Mouse (Mus musculus) CD4-positive, CD25-positive, alpha-beta regulatory T cell, adult 4 months (primary cell): ENCODE data around the gene Arhgdib. TPM values are rescaled to one million over a fixed set of nuclear protein-coding genes. Genes with fewer than 3 reads are reported as not detected.

Experiments
- ATAC-seq: one replicate; pipeline ENCODE4 v1.8.0; 2017
- polyA plus RNA-seq, 2 experiments: library from polyadenylated mRNA; unstranded; fragments of 100-300 nt; shearing (Covaris generic); gene quantifications; one replicate each; pipeline ENCODE4 v1.2.1; 2017

The Arhgdib gene
- polyA plus RNA-seq, 2 experiments from 2014 or later, result 2,618 to 2,837 TPM

GRCm38 (mm10) chr6:136947716-136948115 lies 6.0 kb upstream of the Arhgdib start:
- no peak for ATAC-seq

- ATAC-seq, result peak; percentile 84
These were observed 5.2 kb upstream of the Arhgdib start for GRCm38 (mm10) chr6:136946943-136947342.

GRCm38 (mm10) chr6:136946241-136946640 lies 4.5 kb upstream of the Arhgdib start:
- no peak for ATAC-seq

- ATAC-seq, result peak; percentile 5
These were observed 2.8 kb upstream of the Arhgdib start for GRCm38 (mm10) chr6:136944511-136944910.

GRCm38 (mm10) chr6:136943392-136943791 lies 1.7 kb upstream of the Arhgdib start:
- no peak for ATAC-seq

- ATAC-seq, result no peak
These were observed 581 bp upstream of the Arhgdib start for GRCm38 (mm10) chr6:136942280-136942679.

- peak; percentile 16 for ATAC-seq
These were observed 1.3 kb downstream of the Arhgdib start for GRCm38 (mm10) chr6:136940188-136940960.

- ATAC-seq, result no peak
These were observed 2.1 kb downstream of the Arhgdib start for GRCm38 (mm10) chr6:136939326-136940187.

GRCm38 (mm10) chr6:136938331-136939126 lies 3.2 kb downstream of the Arhgdib start:
- peak; percentile 22 for ATAC-seq

GRCm38 (mm10) chr6:136937117-136937516 lies 4.6 kb downstream of the Arhgdib start:
- no peak for ATAC-seq

GRCm38 (mm10) chr6:136936361-136936760 lies 5.3 kb downstream of the Arhgdib start:
- no peak for ATAC-seq

GRCm38 (mm10) chr6:136935233-136935632 lies 6.5 kb downstream of the Arhgdib start:
- peak; percentile 27 for ATAC-seq

GRCm38 (mm10) chr6:136934068-136934467 lies 7.6 kb downstream of the Arhgdib start:
- ATAC-seq, result no peak

GRCm38 (mm10) chr6:136931246-136931645 lies 10.5 kb downstream of the Arhgdib start:
- ATAC-seq, result no peak

GRCm38 (mm10) chr6:136930677-136931076 lies 11.0 kb downstream of the Arhgdib start:
- peak; percentile 97 for ATAC-seq

GRCm38 (mm10) chr6:136927626-136928025 lies 14.1 kb downstream of the Arhgdib start:
- no peak for ATAC-seq

GRCm38 (mm10) chr6:136925049-136925448 lies 16.6 kb downstream of the Arhgdib start:
- ATAC-seq, result no peak

- ATAC-seq, result no peak
These were observed 18.2 kb downstream of the Arhgdib start, which contains the start of gene Pde6h for GRCm38 (mm10) chr6:136923532-136923931. TSS of gene Pde6h (plus strand) at chr6:136923832.

GRCm38 (mm10) chr6:136922871-136923270 lies 18.8 kb downstream of the Arhgdib start:
- no peak for ATAC-seq

- no peak for ATAC-seq
These were observed 19.6 kb downstream of the Arhgdib start, which contains the start of gene Erp27 for GRCm38 (mm10) chr6:136922080-136922479. TSS of gene Erp27 (minus strand) at chr6:136922180.

GRCm38 (mm10) chr6:136921601-136922000 lies 20.1 kb downstream of the Arhgdib start:
- ATAC-seq, result no peak
